Mouse (Mus musculus) kidney, postnatal 0 days (tissue): ENCODE data around the gene Npm1. TPM values are rescaled to one million over a fixed set of nuclear protein-coding genes. Genes with fewer than 3 reads are reported as not detected.
A peak's percentile ranks its signal among the peaks of the same experiment; 100 is the strongest.

ENCODE experiments used
- ATAC-seq: fragments of 200-750 bp; cut with Nextera tagmentation; replicated peaks from 2 replicates; pipeline ENCODE4 v1.8.0; 2017; ENCODE audit warnings: low read depth, moderate number of reproducible peaks, moderate TSS enrichment, moderate library complexity; ENCODE audit not compliant: low FRiP score
- DNase-seq: peaks from one replicate; pipeline ENCODE4 v3.0.0-alpha.2; 2016; ENCODE audit warnings: low spot score
- H3K27ac ChIP-seq: fragments of 300-500 bp; sonication (generic); 2 replicates; pipeline ENCODE4 v1.5.1; 2014; ENCODE audit warnings: mild to moderate bottlenecking
- H3K27me3 ChIP-seq: fragments of 300-500 bp; sonication (generic); 2 replicates; pipeline ENCODE4 v1.6.1; 2014; ENCODE audit warnings: low read length, mixed read lengths; ENCODE audit not compliant: insufficient read depth
- H3K36me3 ChIP-seq: fragments of 300-500 bp; sonication (generic); 2 replicates; pipeline ENCODE4 v1.6.1; 2014; ENCODE audit warnings: low read length, mixed read lengths; ENCODE audit not compliant: insufficient read depth
- H3K4me1 ChIP-seq: fragments of 300-500 bp; sonication (generic); replicated peaks from 2 replicates; pipeline ENCODE4 v1.6.1; 2014; ENCODE audit warnings: antibody characterized with exemption, low read length, mixed read lengths; ENCODE audit not compliant: insufficient read depth
- H3K4me2 ChIP-seq: fragments of 300-500 bp; sonication (generic); 2 replicates; pipeline ENCODE4 v1.6.1; 2014; ENCODE audit warnings: mild to moderate bottlenecking, low read length, moderate library complexity, mixed read lengths
- H3K4me3 ChIP-seq: fragments of 300-500 bp; sonication (generic); replicated peaks from 2 replicates; pipeline ENCODE4 v1.5.1; 2014; ENCODE audit warnings: low read depth, low read length
- H3K9ac ChIP-seq: fragments of 300-500 bp; sonication (generic); 2 replicates; pipeline ENCODE4 v1.6.1; 2014; ENCODE audit warnings: low read depth, low read length
- H3K9me3 ChIP-seq: fragments of 300-500 bp; sonication (generic); replicated peaks from 2 replicates; pipeline ENCODE4 v1.6.1; 2016; ENCODE audit warnings: low read length, inconsistent platforms, mixed read lengths
- CTCF ChIP-seq: IDR thresholded peaks from 2 replicates; pipeline ENCODE4 v1.5.1; 2016; ENCODE audit warnings: antibody characterized with exemption, low read depth, mild to moderate bottlenecking, moderate library complexity
- WGBS: fragments of 180-500 bp; shearing (Covaris S2); extraction: QIAGEN DNeasy Blood & Tissue Kit; methylation state at CpG from one replicate; pipeline ENCODE4 v1.1.7; 2014; 5-methylcytosine and 5-hydroxymethylcytosine counted together
- polyA plus RNA-seq: library from polyadenylated mRNA; unstranded; fragments of >200 nt; fragmentation: Nextera tagmentation; extraction: Ambion mirVana; gene quantifications from 2 replicates; pipeline ENCODE4 v1.2.1, GENCODE M21; 2015

Gene Npm1
- polyA plus RNA-seq, result 901 and 905 TPM in 2 replicates

- H3K27me3 ChIP-seq, result no peaks in the 10 kb centered on the region
- peak; percentile 100 for DNase-seq
- peak within 1 kb of the TSS; percentile 90 for H3K4me3 ChIP-seq
- no peaks in the 10 kb centered on the region for H3K9me3 ChIP-seq
- no peak for TF ChIP-seq CTCF
- H3K4me1 ChIP-seq, result peaks cover 4% of the 10 kb centered on the region; the same call in 1 of the 2 replicates
- ATAC-seq, result peak; percentile 96
- peaks cover 19% of the 10 kb centered on the region; the same call in 1 of the 2 replicates for H3K36me3 ChIP-seq
- 6% methylated on average over 49 of the region's 49 CpGs for WGBS
- peak within 1 kb of the TSS; percentile 90 for H3K9ac ChIP-seq
- H3K27ac ChIP-seq, result peak within 1 kb of the TSS; percentile 95
- peak within 1 kb of the TSS; percentile 84 for H3K4me2 ChIP-seq
Measured at GRCm38 (mm10) chr11:33162998-33163506, at the start of gene Npm1. Gene Npm1, minus strand, starts transcription at chr11:33163206.

GRCm38 (mm10) chr11:33207411-33207810 lies 44.4 kb upstream of the Npm1 start:
- ATAC-seq (no peak), DNase-seq (no peak)
- WGBS, result 81% methylated on average over 2 of the region's 2 CpGs
- H3K27ac ChIP-seq, result no peak overlapping the region
- TF ChIP-seq CTCF, result no peak
- no peak overlapping the region for H3K4me3 ChIP-seq
- H3K4me2 ChIP-seq, result no peak overlapping the region
- H3K36me3 ChIP-seq, result no peaks in the 10 kb centered on the region
- peaks cover 50% of the 10 kb centered on the region for H3K27me3 ChIP-seq
- no peak overlapping the region for H3K9ac ChIP-seq
- H3K9me3 ChIP-seq, result no peaks in the 10 kb centered on the region
- no peaks in the 10 kb centered on the region for H3K4me1 ChIP-seq

DNA sequence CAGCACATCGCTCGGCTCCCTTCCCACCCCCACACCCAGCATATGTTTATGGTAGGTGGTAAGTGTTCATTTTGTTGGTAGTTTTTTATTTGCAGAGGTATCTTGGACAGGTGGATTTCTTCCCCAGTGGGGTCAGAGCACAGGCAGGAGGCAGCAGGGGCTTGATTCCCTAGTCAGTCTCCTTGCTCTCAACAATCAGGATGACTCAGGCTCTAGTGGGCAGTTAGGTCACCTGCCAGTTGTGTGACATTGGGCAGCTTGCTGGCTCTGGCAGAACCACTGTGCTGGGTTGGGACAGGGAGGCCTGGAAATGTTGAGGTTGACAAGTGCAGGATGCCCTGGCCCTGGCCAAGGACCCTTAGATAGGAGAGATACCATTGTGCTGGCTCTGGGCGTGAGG lies 42.0 kb upstream of the Npm1 start:
- H3K36me3 ChIP-seq, result no peaks in the 10 kb centered on the region
- ATAC-seq (no peak), DNase-seq (no peak)
- no peak overlapping the region for H3K9ac ChIP-seq
- H3K27ac ChIP-seq, result no peak overlapping the region
- no peak for TF ChIP-seq CTCF
- H3K4me1 ChIP-seq, result peaks cover 10% of the 10 kb centered on the region
- no peak overlapping the region for H3K4me3 ChIP-seq
- no peaks in the 10 kb centered on the region for H3K9me3 ChIP-seq
- WGBS, result 9% methylated on average over 3 of the region's 3 CpGs
- H3K4me2 ChIP-seq, result no peak overlapping the region
- peaks cover 75% of the 10 kb centered on the region for H3K27me3 ChIP-seq

DNA sequence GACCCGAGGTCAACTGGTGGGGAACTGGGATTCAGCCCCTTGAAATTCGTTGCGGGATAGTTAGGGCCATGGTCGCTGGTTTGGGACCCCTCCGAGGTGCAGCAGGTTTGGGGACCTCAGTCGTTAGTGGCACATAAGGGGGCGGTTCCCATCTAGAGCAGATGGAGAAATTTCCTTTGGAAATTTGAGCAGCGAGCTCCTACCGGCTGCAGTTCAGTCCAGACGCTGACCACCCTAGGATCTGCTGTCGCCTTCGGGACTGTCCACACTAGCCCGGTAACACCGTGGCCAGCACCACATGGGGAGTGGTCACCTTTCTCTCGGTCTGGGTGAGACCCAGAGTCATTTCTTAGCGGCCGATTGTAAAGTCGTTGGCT lies 41.3 kb upstream of the Npm1 start:
- ATAC-seq, result no peak
- no peak for DNase-seq
- no peaks in the 10 kb centered on the region for H3K36me3 ChIP-seq
- H3K27me3 ChIP-seq, result peaks cover 81% of the 10 kb centered on the region
- H3K27ac ChIP-seq, result no peak overlapping the region
- no peak for TF ChIP-seq CTCF
- H3K4me1 ChIP-seq, result peaks cover 10% of the 10 kb centered on the region
- no peak overlapping the region for H3K4me3 ChIP-seq
- H3K9me3 ChIP-seq, result no peaks in the 10 kb centered on the region
- no peak overlapping the region for H3K9ac ChIP-seq
- H3K4me2 ChIP-seq, result no peak overlapping the region
- 2% methylated on average over 18 of the region's 18 CpGs for WGBS

DNA sequence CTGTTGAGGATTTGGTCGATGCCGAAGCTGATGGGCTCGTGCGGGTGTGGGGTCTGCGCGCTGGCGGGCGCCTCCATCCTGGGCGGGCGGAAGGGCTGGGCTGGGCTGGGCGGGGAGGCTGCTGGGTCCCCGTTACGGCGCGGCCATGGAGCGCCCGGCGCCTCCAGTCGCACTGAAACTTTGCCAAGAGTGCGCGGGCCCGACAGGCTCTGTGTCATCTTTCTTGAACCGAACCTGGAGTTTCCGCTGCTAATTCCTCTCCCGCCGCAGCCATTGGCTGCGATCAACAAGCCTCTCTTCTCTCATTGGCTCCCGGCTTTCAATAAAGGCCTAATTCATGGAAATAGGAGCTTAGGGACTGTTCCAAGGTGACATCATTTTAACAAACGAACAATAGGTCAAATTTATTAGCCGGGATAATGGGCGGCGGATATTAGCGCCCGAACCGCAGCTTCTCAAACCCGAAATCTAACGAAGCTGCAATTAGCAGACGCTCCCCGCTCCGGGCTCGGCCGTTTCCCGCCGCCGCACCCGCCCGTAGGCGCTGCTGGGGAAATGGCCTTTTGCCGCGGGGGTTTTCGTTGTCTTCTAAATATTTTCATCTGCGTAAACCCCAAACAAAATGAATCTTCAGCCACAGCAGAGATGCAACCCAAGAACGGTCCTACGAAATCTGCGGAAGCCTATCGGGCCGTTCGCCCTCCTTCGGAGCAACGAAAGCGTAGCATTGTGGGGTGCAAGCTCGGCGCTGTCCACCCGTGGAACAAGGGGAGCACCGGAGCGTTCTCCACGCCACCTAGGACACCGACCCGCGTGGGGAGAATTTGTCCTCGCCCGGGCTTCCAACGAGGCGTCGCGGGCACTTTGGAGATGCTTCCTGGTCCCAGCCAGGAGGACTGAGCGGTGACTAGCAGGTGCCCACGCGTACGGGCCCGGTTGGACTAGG lies 40.6 kb upstream of the Npm1 start, which contains the start of gene Tlx3:
Gene Tlx3, minus strand, starts transcription at position 207 of the 946 bp plus-strand sequence.
- DNase-seq, result peak; percentile 65
- WGBS, result under 1% methylated on average over 75 of the region's 81 CpGs
- TF ChIP-seq CTCF, result no peak

DNA sequence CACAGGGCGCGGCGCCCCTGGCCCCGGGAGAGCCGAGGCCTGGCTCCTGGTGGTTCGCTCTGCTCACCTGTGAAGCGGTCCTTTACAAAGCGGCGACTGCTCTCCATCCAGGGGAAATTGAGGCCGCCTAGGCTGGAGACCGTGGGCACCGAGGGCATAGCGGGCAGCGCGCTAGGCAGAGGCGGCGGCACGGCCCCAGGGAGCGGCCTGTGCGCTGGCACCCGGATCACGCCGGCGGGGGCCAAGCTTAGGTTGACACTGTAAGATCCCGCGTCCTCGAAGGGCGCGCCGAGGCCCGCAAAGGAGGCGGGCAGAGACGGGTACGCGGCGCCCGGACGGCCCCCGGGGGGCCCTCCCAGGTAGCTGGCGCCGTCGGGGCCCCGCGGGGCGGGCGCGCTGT lies 40.0 kb upstream of the Npm1 start:
- H3K27me3 ChIP-seq, result peaks cover 95% of the 10 kb centered on the region
- peak overlapping the region; percentile 39; the same call in 1 of the 2 replicates for H3K4me2 ChIP-seq
- no peak for TF ChIP-seq CTCF
- H3K4me1 ChIP-seq, result peaks cover 10% of the 10 kb centered on the region
- DNase-seq (no peak), ATAC-seq (no peak)
- H3K4me3 ChIP-seq, result peak overlapping the region; percentile 14
- no peaks in the 10 kb centered on the region for H3K36me3 ChIP-seq
- no peaks in the 10 kb centered on the region; the same call in 1 of the 2 replicates for H3K9me3 ChIP-seq
- H3K27ac ChIP-seq, result no peak overlapping the region
- no peak overlapping the region for H3K9ac ChIP-seq
- WGBS, result 1% methylated on average over 47 of the region's 47 CpGs

More for the DNA sequence above, 40.6 kb upstream of the Npm1 start, which contains the start of gene Tlx3:
- H3K9ac ChIP-seq, result no peak within 1 kb of the TSS
- 0 out of 2 replicates have a peak, but pooled peaks have one; percentile 14 for ATAC-seq
- H3K4me2 ChIP-seq, result peak within 1 kb of the TSS; percentile 39; the same call in 1 of the 2 replicates
- peaks cover 88% of the 10 kb centered on the region for H3K27me3 ChIP-seq
- H3K4me3 ChIP-seq, result peak within 1 kb of the TSS; percentile 14
- H3K27ac ChIP-seq, result no peak within 1 kb of the TSS
- H3K4me1 ChIP-seq, result peaks cover 10% of the 10 kb centered on the region
- no peaks in the 10 kb centered on the region for H3K36me3 ChIP-seq
- H3K9me3 ChIP-seq, result no peaks in the 10 kb centered on the region; the same call in 1 of the 2 replicates
